Mouse (Mus musculus) heart, postnatal 0 days (tissue): ENCODE data around the gene Cep57l1. TPM values are rescaled to one million over a fixed set of nuclear protein-coding genes. Genes with fewer than 3 reads are reported as not detected.

Experiments used
- ATAC-seq: fragments of 200-750 bp; cut with Nextera tagmentation; 2 replicates; pipeline ENCODE4 v1.8.0; 2017; ENCODE audit warnings: low read depth, moderate number of reproducible peaks, moderate library complexity; ENCODE audit not compliant: insufficient read depth
- DNase-seq: peaks from one replicate; pipeline ENCODE4 v3.0.0-alpha.2; 2016; ENCODE audit warnings: low spot score
- H3K27ac ChIP-seq: fragments of 300-500 bp; sonication (generic); 2 replicates; pipeline ENCODE4 v1.5.1; 2014; ENCODE audit warnings: low read depth, mild to moderate bottlenecking
- H3K27me3 ChIP-seq: fragments of 300-500 bp; sonication (generic); 2 replicates; pipeline ENCODE4 v1.6.1; 2014; ENCODE audit warnings: low read length, mixed read lengths; ENCODE audit not compliant: control insufficient read depth, insufficient read depth
- H3K36me3 ChIP-seq: fragments of 300-500 bp; sonication (generic); replicated peaks from 2 replicates; pipeline ENCODE4 v1.6.1; 2014; ENCODE audit warnings: low read length, mixed read lengths; ENCODE audit not compliant: control insufficient read depth, insufficient read depth
- H3K4me1 ChIP-seq: fragments of 300-500 bp; sonication (generic); 2 replicates; pipeline ENCODE4 v1.6.1; 2014; ENCODE audit warnings: antibody characterized with exemption; ENCODE audit not compliant: control insufficient read depth, insufficient read depth
- H3K4me2 ChIP-seq: fragments of 300-500 bp; sonication (generic); 2 replicates; pipeline ENCODE4 v1.6.1; 2014; ENCODE audit warnings: low read depth, mild to moderate bottlenecking, low read length, moderate library complexity
- H3K4me3 ChIP-seq: fragments of 300-500 bp; sonication (generic); 2 replicates; pipeline ENCODE4 v1.5.1; 2014; ENCODE audit warnings: low read depth, low read length
- H3K9ac ChIP-seq: fragments of 300-500 bp; sonication (generic); replicated peaks from 2 replicates; pipeline ENCODE4 v1.6.1; 2014; ENCODE audit warnings: low read depth, low read length, mixed read lengths
- H3K9me3 ChIP-seq: fragments of 300-500 bp; sonication (generic); replicated peaks from 2 replicates; pipeline ENCODE4 v1.6.1; 2016; ENCODE audit warnings: low read length; ENCODE audit not compliant: control insufficient read depth
- CTCF ChIP-seq: IDR thresholded peaks from 2 replicates; pipeline ENCODE4 v1.5.1; 2016; ENCODE audit warnings: antibody characterized with exemption, control low read depth, low read depth
- EP300 ChIP-seq: IDR thresholded peaks from 2 replicates; pipeline ENCODE4 v1.6.1; 2016; ENCODE audit warnings: antibody characterized with exemption, low read depth
- WGBS: fragments of 180-500 bp; shearing (Covaris S2); extraction: QIAGEN DNeasy Blood & Tissue Kit; methylation state at CpG from one replicate; pipeline ENCODE4 v1.1.7; 2014; 5-methylcytosine and 5-hydroxymethylcytosine counted together
- polyA plus RNA-seq: library from polyadenylated mRNA; unstranded; fragments of >200 nt; fragmentation: Nextera tagmentation; extraction: Ambion mirVana; gene quantifications from 2 replicates; pipeline ENCODE4 v1.2.1, GENCODE M21; 2015
- total RNA-seq: library from RNA; depleted of rRNA; stranded (reverse); fragments of >200 nt; gene quantifications from 2 replicates; pipeline ENCODE4 v1.2.3, GENCODE M21; 2014; ENCODE audit warnings: low replicate concordance

The Cep57l1 gene
- total and polyA plus RNA-seq, 2 experiments from 2014 or later: 7.1 to 15.0 TPM

DNA sequence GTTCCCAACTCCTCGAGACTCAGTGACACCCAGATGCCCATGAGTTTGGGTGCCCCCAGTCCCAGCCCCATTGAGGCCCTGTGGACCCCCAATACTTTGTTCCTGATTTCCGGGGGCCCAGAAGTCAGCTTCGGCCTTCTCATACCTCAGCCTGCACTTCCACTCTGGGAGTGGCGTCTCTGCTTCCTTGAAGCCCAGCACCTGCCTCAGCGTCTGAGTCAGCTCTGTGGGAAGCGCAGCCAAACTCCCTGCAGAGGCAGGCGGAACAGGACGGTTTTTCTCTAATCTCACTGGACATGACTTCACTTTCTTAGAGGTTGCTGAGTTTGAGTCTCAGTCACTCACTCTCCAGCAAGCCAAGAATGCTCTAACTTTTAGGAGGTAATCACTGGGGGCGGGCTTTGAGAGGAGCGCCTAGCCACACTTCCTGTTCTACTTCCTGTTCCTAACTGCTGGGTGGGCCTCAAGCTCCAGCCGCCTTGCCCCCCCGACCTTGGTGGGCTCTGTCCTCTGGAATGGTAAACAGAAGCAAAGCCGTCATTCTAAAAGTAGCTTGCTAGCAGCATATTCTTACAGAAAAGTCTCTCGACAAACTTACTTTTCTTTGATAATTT is 57.7 kb downstream of the Cep57l1 start:
- Histone ChIP-seq H3K27ac (no peak overlapping the region), H3K4me2 (peak overlapping the region; percentile 9; the same call in 1 of the 2 replicates), H3K27me3 (no peaks in the 10 kb centered on the region), H3K9ac (no peak overlapping the region), H3K4me3 (no peak overlapping the region), H3K4me1 (no peaks in the 10 kb centered on the region), H3K9me3 (no peaks in the 10 kb centered on the region), H3K36me3 (no peaks in the 10 kb centered on the region)
- 62% methylated on average over 14 of the region's 14 CpGs for WGBS
- no peak for ATAC-seq
- no peak for DNase-seq
- no peak for TF ChIP-seq EP300
- no peak for TF ChIP-seq CTCF

- Histone ChIP-seq H3K27ac (no peak overlapping the region), H3K9me3 (no peaks in the 10 kb centered on the region), H3K9ac (no peak overlapping the region), H3K4me2 (no peak overlapping the region), H3K4me3 (no peak overlapping the region), H3K4me1 (no peaks in the 10 kb centered on the region), H3K27me3 (no peaks in the 10 kb centered on the region), H3K36me3 (no peaks in the 10 kb centered on the region)
- no peak for ATAC-seq
- DNase-seq: no peak
- no peak for TF ChIP-seq CTCF
- TF ChIP-seq EP300: no peak
- WGBS: 87% methylated on average over 3 of the region's 3 CpGs
Measured at GRCm38 (mm10) chr10:41749306-41749705, 60.4 kb downstream of the Cep57l1 start.

DNA sequence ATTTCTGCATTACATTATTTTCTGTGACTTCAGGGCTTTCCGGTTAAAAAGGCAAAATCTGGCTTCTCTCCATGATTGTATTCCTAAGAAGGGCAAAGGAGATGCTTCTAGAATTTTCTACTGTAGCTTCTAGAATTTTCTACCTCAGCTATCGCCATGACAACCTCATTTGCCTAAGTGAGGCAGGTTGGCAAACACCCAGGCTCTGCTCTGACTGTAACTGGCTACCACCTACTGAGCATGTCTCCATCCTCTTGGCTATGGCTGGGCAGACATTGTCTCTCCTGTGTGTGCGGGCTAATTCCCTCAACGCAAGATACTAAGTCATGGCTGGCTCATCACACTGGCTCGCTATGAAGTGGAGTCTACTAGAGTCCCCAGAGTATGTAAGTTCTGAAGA is 63.1 kb downstream of the Cep57l1 start:
- Histone ChIP-seq H3K9me3 (no peaks in the 10 kb centered on the region), H3K4me3 (no peak overlapping the region), H3K9ac (no peak overlapping the region), H3K4me2 (no peak overlapping the region), H3K4me1 (no peaks in the 10 kb centered on the region), H3K36me3 (peaks cover 4% of the 10 kb centered on the region; the same call in 1 of the 2 replicates), H3K27me3 (no peaks in the 10 kb centered on the region), H3K27ac (no peak overlapping the region)
- no peak for TF ChIP-seq CTCF
- TF ChIP-seq EP300: no peak
- WGBS: 89% methylated on average over 5 of the region's 5 CpGs
- DNase-seq: no peak
- no peak for ATAC-seq

DNA sequence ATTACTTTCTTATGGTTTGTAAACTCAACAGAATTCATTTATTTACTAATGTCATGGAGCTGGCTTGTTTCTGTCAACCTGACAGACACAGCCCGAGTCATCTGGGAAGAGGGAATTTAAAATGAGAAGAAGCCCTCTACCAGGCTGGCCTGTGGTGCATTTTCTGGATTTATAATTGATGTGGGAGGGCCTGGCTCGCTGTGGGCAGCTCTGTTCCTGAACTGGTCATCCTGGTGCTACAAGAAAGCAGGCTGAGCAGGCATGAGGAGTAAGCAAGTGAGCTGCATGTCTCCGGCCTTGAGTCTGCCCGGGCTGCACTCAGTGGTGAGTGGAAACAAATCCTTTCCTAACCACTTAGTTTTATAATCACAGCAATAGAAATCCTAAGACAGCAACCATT is 65.7 kb downstream of the Cep57l1 start:
- no peaks in the 10 kb centered on the region for H3K9me3 ChIP-seq
- no peak for ATAC-seq
- no peaks in the 10 kb centered on the region for H3K27me3 ChIP-seq
- no peak overlapping the region for H3K4me2 ChIP-seq
- no peaks in the 10 kb centered on the region for H3K4me1 ChIP-seq
- no peak overlapping the region for H3K27ac ChIP-seq
- TF ChIP-seq CTCF (no peak), EP300 (no peak)
- no peak overlapping the region for H3K4me3 ChIP-seq
- H3K36me3 ChIP-seq: peaks cover 4% of the 10 kb centered on the region; the same call in 1 of the 2 replicates
- WGBS: 82% methylated on average over 4 of the region's 4 CpGs
- H3K9ac ChIP-seq: no peak overlapping the region
- no peak for DNase-seq

DNA sequence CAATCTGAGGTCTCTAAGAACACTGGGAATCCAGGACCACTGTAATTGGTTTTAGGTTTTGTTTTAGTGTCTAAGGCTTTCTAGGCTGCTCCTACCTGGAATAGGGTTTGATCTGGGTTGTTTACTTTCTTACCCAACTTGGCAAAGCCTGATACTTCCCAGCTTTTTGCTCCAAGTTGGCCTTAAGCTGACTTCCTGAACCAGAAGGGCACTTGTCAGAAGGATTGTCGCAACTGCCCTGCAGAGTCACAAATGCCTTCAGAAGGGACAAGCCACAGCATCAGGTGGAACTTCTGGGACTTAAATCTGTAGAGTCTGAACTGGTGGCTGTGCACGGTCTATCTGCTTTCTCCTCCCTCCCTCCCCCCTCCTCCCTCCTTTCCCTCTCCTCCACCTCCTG is 69.5 kb downstream of the Cep57l1 start:
- H3K27me3 ChIP-seq: no peaks in the 10 kb centered on the region
- H3K36me3 ChIP-seq: peaks cover 4% of the 10 kb centered on the region; the same call in 1 of the 2 replicates
- H3K9ac ChIP-seq: no peak overlapping the region
- no peaks in the 10 kb centered on the region for H3K9me3 ChIP-seq
- TF ChIP-seq EP300 (no peak), CTCF (no peak)
- ATAC-seq: no peak
- H3K27ac ChIP-seq: no peak overlapping the region
- no peak overlapping the region for H3K4me3 ChIP-seq
- DNase-seq: no peak
- H3K4me1 ChIP-seq: no peaks in the 10 kb centered on the region
- no peak overlapping the region for H3K4me2 ChIP-seq
- WGBS: 70% methylated on average over 2 of the region's 2 CpGs

- TF ChIP-seq CTCF (no peak), EP300 (no peak)
- Histone ChIP-seq H3K4me1 (no peaks in the 10 kb centered on the region), H3K36me3 (no peaks in the 10 kb centered on the region; the same call in 1 of the 2 replicates), H3K9ac (no peak overlapping the region), H3K4me2 (no peak overlapping the region), H3K27ac (no peak overlapping the region), H3K9me3 (no peaks in the 10 kb centered on the region), H3K4me3 (no peak overlapping the region), H3K27me3 (no peaks in the 10 kb centered on the region)
- peak; percentile 86 for ATAC-seq
- 73% methylated on average over 16 of the region's 16 CpGs for WGBS
- DNase-seq: peak; percentile 20
Measured at GRCm38 (mm10) chr10:41737245-41737644, 72.4 kb downstream of the Cep57l1 start.
